Mouse (Mus musculus) liver, adult 2 months (tissue): ENCODE data around the gene Fam166a.

Source experiments
- CTCF ChIP-seq: fragments of 200-500 bp; IDR thresholded peaks from 2 replicates; pipeline ENCODE4 v1.5.1; 2011; ENCODE audit warnings: low read depth, low read length, control low read depth
- POLR2A ChIP-seq: fragments of 200-500 bp; IDR thresholded peaks from 2 replicates; pipeline ENCODE4 v1.6.1; 2011; ENCODE audit warnings: low read length, control low read depth; ENCODE audit not compliant: insufficient read depth; ENCODE audit errors: extremely low read depth

DNA sequence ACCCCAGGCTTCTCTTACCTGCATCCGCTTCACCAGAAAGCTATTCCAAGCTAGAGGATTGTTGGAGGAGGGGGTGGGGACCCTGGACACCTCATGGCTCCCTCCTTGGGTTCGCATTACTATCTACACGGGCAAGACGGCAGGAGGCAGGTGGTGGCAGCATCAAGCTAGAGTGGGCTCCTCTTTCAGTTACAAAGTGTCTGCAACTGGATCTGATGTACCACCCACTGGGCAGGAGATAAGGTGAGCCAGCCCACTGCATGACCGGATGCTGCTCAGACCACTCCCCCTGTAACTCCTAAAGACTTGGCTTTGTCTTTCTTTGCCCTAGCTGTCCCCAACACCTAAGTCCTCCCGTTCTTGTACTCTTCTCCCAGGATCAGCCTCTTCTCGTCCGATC is 18.1 kb downstream of the Fam166a start, which contains the start of gene Rnf224:
- no peak for TF ChIP-seq CTCF
- no peak for TF ChIP-seq POLR2A
